Mouse (Mus musculus) thymus, adult 2 months (tissue): ENCODE measurements around the gene Rragc.

ENCODE experiments used
- CTCF ChIP-seq: fragments of 200-500 bp; IDR thresholded peaks from 2 replicates; pipeline ENCODE4 v1.5.1; 2012; ENCODE audit warnings: mild to moderate bottlenecking, control low read depth, low read length, moderate library complexity, borderline replicate concordance; ENCODE audit not compliant: control insufficient read depth, poor library complexity, insufficient read depth; ENCODE audit errors: extremely low read depth
- POLR2A ChIP-seq: fragments of 200-500 bp; IDR thresholded peaks from 2 replicates; pipeline ENCODE4 v1.6.1; 2012; ENCODE audit warnings: mild to moderate bottlenecking, low read length, control low read depth, moderate library complexity; ENCODE audit not compliant: control insufficient read depth, poor library complexity, insufficient read depth; ENCODE audit errors: extremely low read depth

DNA sequence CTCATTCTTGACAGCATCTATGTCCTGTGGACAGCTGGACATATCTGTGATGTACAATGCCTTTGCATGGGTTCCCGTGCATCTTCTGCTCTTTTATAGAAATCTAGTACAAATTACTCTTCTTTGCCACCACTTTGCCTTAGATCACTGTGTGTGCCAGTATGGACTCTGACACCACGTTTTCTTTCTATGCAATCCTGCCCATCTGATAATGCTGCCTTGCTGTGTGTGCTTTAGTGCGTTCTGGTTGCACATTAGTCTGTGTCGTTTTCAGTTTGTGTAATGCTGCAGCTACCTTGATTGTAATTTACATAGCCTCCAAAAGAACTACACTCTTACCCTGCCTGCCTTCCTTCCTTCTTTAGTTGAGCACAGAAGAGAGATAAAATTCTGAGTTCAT is 5.7 kb upstream of the Rragc start:
- TF ChIP-seq CTCF (no peak), POLR2A (no peak)
